Mouse (Mus musculus) stomach, embryonic 15.5 days (tissue): ENCODE measurements around the gene Slc1a6. TPM values are rescaled to one million over a fixed set of nuclear protein-coding genes. Genes with fewer than 3 reads are reported as not detected.
"Not testable (repeated sequence)": the region's sequence is repeated elsewhere in the genome, so short reads cannot be mapped to it uniquely, and the experiment has no call there.

Experiments used
- ATAC-seq: fragments of 200-750 bp; cut with Nextera tagmentation; 2 replicates; pipeline ENCODE4 v1.8.0; 2017; ENCODE audit warnings: low read depth, moderate number of reproducible peaks, moderate TSS enrichment; ENCODE audit not compliant: insufficient read depth, low FRiP score
- H3K27ac ChIP-seq: fragments of 300-500 bp; sonication (generic); 2 replicates; pipeline ENCODE4 v1.5.1; 2015; ENCODE audit warnings: mild to moderate bottlenecking, inconsistent platforms
- H3K27me3 ChIP-seq: fragments of 300-500 bp; sonication (generic); replicated peaks from 2 replicates; pipeline ENCODE4 v1.6.1; 2015; ENCODE audit warnings: inconsistent platforms
- H3K36me3 ChIP-seq: fragments of 300-500 bp; sonication (generic); 2 replicates; pipeline ENCODE4 v1.6.1; 2015; ENCODE audit warnings: inconsistent platforms
- H3K4me1 ChIP-seq: fragments of 300-500 bp; sonication (generic); 2 replicates; pipeline ENCODE4 v1.6.1; 2015; ENCODE audit warnings: inconsistent platforms
- H3K4me2 ChIP-seq: fragments of 300-500 bp; sonication (generic); 2 replicates; pipeline ENCODE4 v1.6.1; 2015; ENCODE audit warnings: mild to moderate bottlenecking, inconsistent platforms
- H3K4me3 ChIP-seq: fragments of 300-500 bp; sonication (generic); replicated peaks from 2 replicates; pipeline ENCODE4 v1.5.1; 2015; ENCODE audit warnings: inconsistent platforms
- H3K9ac ChIP-seq: fragments of 300-500 bp; sonication (generic); 2 replicates; pipeline ENCODE4 v1.6.1; 2015; ENCODE audit warnings: inconsistent platforms
- H3K9me3 ChIP-seq: fragments of 300-500 bp; sonication (generic); 2 replicates; pipeline ENCODE4 v1.6.1; 2016; ENCODE audit warnings: inconsistent platforms
- WGBS: fragments of 180-500 bp; shearing (Covaris S2); methylation state at CpG from one replicate; pipeline ENCODE4 v1.1.7; 2015; 5-methylcytosine and 5-hydroxymethylcytosine counted together
- polyA plus RNA-seq: library from polyadenylated mRNA; unstranded; fragments of >200 nt; fragmentation: Nextera tagmentation; extraction: Ambion mirVana; gene quantifications from 2 replicates; pipeline ENCODE4 v1.2.1, GENCODE M21; 2015

Slc1a6 gene
- polyA plus RNA-seq, 1 experiment from 2014 or later = 0.94 TPM

DNA sequence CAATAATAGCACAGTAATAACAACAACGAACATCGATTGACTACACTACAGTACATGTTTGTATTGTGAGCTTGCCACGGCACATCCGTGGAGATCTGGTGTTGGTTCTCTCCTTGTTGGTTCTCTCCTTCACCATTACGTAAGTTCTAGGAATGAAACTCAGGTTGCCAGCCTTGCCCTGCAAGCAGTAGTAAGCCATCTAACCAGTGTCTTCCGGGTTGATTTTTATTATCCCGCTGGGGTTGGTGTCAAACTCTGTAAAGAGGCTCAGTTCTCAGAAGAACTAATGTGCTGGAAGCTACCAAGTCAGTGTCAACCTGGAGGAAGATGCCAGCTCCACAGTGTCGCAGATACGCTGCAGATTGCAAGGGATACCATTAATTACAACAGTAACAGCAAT, 769 bp upstream of the Slc1a6 start:
- 59% methylated on average over 9 of the region's 9 CpGs for WGBS
- Histone ChIP-seq H3K4me3 (peak overlapping the region; percentile 51), H3K4me1 (0 out of 2 replicates have a peak, but pooled peaks cover 3% of the 10 kb centered on the region), H3K36me3 (no peaks in the 10 kb centered on the region), H3K9me3 (no peaks in the 10 kb centered on the region), H3K4me2 (peak overlapping the region; percentile 96), H3K27me3 (no peaks in the 10 kb centered on the region), H3K9ac (no peak overlapping the region), H3K27ac (no peak overlapping the region)
- ATAC-seq = no peak

DNA sequence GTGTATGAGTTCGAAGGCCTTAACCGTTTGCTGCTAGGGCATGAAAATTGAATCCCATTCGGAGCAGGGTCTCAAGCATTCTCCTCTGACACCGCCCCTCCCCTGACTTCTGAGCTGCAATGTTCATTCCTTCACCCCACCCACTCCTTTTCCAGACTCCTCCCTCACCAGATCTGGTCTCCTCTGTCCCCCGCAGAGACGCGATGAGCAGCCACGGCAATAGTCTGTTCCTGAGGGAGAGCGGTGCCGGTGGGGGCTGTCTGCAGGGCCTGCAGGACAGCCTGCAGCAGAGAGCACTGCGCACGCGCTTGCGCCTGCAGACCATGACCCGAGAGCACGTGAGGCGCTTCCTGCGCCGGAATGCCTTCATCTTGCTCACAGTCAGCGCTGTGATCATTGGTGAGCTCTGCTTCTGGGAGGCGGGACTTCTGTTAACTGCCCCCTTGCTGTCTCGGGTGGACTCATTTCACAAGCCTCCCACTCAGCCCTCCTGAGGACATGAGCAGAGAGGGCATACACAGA, 7.3 kb downstream of the Slc1a6 start:
- Histone ChIP-seq H3K4me3 (peak overlapping the region; percentile 40), H3K27me3 (no peaks in the 10 kb centered on the region), H3K4me1 (no peaks in the 10 kb centered on the region), H3K27ac (no peak overlapping the region; the same call in 1 of the 2 replicates), H3K36me3 (no peaks in the 10 kb centered on the region), H3K9me3 (no peaks in the 10 kb centered on the region), H3K4me2 (peak overlapping the region; percentile 63), H3K9ac (no peak overlapping the region)
- peak; percentile 86 for ATAC-seq
- WGBS = 8% methylated on average over 22 of the region's 22 CpGs

GRCm38 (mm10) chr10:78790561-78790960, 10.3 kb downstream of the Slc1a6 start:
- no peak for ATAC-seq
- 23% methylated on average over 1 of the region's 1 CpGs for WGBS
- H3K9ac ChIP-seq = no peak overlapping the region
- H3K9me3 ChIP-seq = no peaks in the 10 kb centered on the region
- H3K4me1 ChIP-seq = no peaks in the 10 kb centered on the region
- H3K4me2 ChIP-seq = no peak overlapping the region
- no peaks in the 10 kb centered on the region for H3K36me3 ChIP-seq
- no peak overlapping the region for H3K27ac ChIP-seq
- no peaks in the 10 kb centered on the region for H3K27me3 ChIP-seq
- H3K4me3 ChIP-seq = no peak overlapping the region

GRCm38 (mm10) chr10:78801449-78801848, 21.2 kb downstream of the Slc1a6 start:
- Histone ChIP-seq H3K36me3 (no peaks in the 10 kb centered on the region), H3K27ac (no peak overlapping the region), H3K27me3 (no peaks in the 10 kb centered on the region), H3K9ac (no peak overlapping the region), H3K4me3 (no peak overlapping the region), H3K4me2 (no peak overlapping the region), H3K9me3 (no peaks in the 10 kb centered on the region), H3K4me1 (no peaks in the 10 kb centered on the region)
- no peak for ATAC-seq
- 86% methylated on average over 2 of the region's 2 CpGs for WGBS

- Histone ChIP-seq H3K36me3 (no peaks in the 10 kb centered on the region), H3K9ac (no peak overlapping the region), H3K4me3 (no peak overlapping the region), H3K9me3 (no peaks in the 10 kb centered on the region), H3K4me2 (no peak overlapping the region), H3K27ac (no peak overlapping the region), H3K27me3 (no peaks in the 10 kb centered on the region), H3K4me1 (no peaks in the 10 kb centered on the region)
- no peak for ATAC-seq
- WGBS = 58% methylated on average over 6 of the region's 6 CpGs
These were observed 32.2 kb downstream of the Slc1a6 start for GRCm38 (mm10) chr10:78812358-78813060.

GRCm38 (mm10) chr10:78840456-78840855, 60.2 kb downstream of the Slc1a6 start:
- not testable (repeated sequence) for H3K9me3 ChIP-seq, H3K4me3 ChIP-seq, H3K9ac ChIP-seq, ATAC-seq, H3K27ac ChIP-seq, H3K27me3 ChIP-seq, H3K4me1 ChIP-seq, H3K36me3 ChIP-seq, H3K4me2 ChIP-seq
- WGBS = 90% methylated on average over 12 of the region's 12 CpGs

DNA sequence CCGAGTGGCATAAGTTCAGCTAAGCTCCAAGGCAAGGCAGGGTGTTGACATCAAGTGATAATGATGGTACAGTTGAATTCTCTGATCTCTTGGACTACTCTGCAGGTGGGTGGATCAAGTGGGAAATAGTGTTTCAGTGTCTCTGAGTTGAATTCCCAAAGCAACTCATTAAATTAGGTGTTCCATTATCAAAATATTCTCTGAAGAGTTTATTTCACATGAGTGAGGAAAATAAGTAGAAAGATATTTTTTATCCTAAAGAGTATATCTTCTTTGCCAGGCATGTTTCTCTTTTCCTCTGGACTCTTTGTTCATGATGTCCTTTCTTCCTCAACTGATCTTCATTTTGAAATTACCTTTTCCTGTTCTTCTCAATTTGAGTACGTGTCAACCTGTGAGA, 71.8 kb downstream of the Slc1a6 start, which contains the start of gene Olfr1356:
TSS of gene Olfr1356 (minus strand) at position 101 of the 400 bp plus-strand sequence.
- Histone ChIP-seq H3K9ac (no peak within 1 kb of the TSS), H3K27ac (no peak within 1 kb of the TSS), H3K4me2 (no peak within 1 kb of the TSS), H3K4me3 (no peak within 1 kb of the TSS), H3K27me3 (no peaks in the 10 kb centered on the region), H3K36me3 (no peaks in the 10 kb centered on the region), H3K4me1 (no peaks in the 10 kb centered on the region), H3K9me3 (no peaks in the 10 kb centered on the region)
- WGBS = 68% methylated on average over 2 of the region's 2 CpGs
- ATAC-seq = no peak

Other genes with a start within 250 kb of the Slc1a6 start
- gene Ilvbl, start 206.2 kb upstream of the Slc1a6 start, polyA plus RNA-seq = 52.8 and 55.7 TPM in 2 replicates
- gene Syde1, start 188.5 kb upstream of the Slc1a6 start, polyA plus RNA-seq = 13.1 and 13.2 TPM in 2 replicates
- not detected in 2 replicates for gene Olfr1357, start 162.4 kb upstream of the Slc1a6 start, polyA plus RNA-seq
- gene Casp14, start 62.2 kb upstream of the Slc1a6 start, polyA plus RNA-seq = 0.54 and 0.77 TPM in 2 replicates
- not detected in 2 replicates for gene Ccdc105, start 27.4 kb upstream of the Slc1a6 start, polyA plus RNA-seq
- not detected in 2 replicates for gene Olfr1356, start 71.7 kb downstream of the Slc1a6 start, polyA plus RNA-seq
- not detected in 2 replicates for gene Olfr1355, start 95.0 kb downstream of the Slc1a6 start, polyA plus RNA-seq
- gene Olfr1354, start 132.7 kb downstream of the Slc1a6 start, polyA plus RNA-seq = not detected in 2 replicates
- not detected in 2 replicates for gene Olfr8, start 170.1 kb downstream of the Slc1a6 start, polyA plus RNA-seq
- gene Olfr1353, start 182.8 kb downstream of the Slc1a6 start, polyA plus RNA-seq = not detected in 2 replicates
- not detected in 2 replicates for gene Olfr1352, start 200.6 kb downstream of the Slc1a6 start, polyA plus RNA-seq
- gene Olfr1351, start 232.0 kb downstream of the Slc1a6 start, polyA plus RNA-seq = not detected in 2 replicates
- gene Olfr57, start 248.2 kb downstream of the Slc1a6 start, polyA plus RNA-seq = 0.22 TPM in 1 of 2 replicates, not detected in the other